Mouse (Mus musculus) hindbrain, embryonic 15.5 days (tissue): ENCODE results near the gene Tent5a. TPM values are rescaled to one million over a fixed set of nuclear protein-coding genes. Genes with fewer than 3 reads are reported as not detected.

Experiments
- ATAC-seq: fragments of 200-750 bp; cut with Nextera tagmentation; 2 replicates; pipeline ENCODE4 v1.8.0; 2017; ENCODE audit warnings: low read depth, moderate number of reproducible peaks, moderate TSS enrichment; ENCODE audit not compliant: low FRiP score
- H3K27ac ChIP-seq: fragments of 300-500 bp; sonication (generic); replicated peaks from 2 replicates; pipeline ENCODE4 v1.5.1; 2015; ENCODE audit warnings: mild to moderate bottlenecking, inconsistent platforms
- H3K27me3 ChIP-seq: fragments of 300-500 bp; sonication (generic); 2 replicates; pipeline ENCODE4 v1.6.1; 2015; ENCODE audit warnings: control low read depth, inconsistent platforms
- H3K36me3 ChIP-seq: fragments of 300-500 bp; sonication (generic); 2 replicates; pipeline ENCODE4 v1.6.1; 2015; ENCODE audit warnings: control low read depth, inconsistent platforms
- H3K4me1 ChIP-seq: fragments of 300-500 bp; sonication (generic); replicated peaks from 2 replicates; pipeline ENCODE4 v1.6.1; 2015; ENCODE audit warnings: control low read depth, inconsistent platforms
- H3K4me2 ChIP-seq: fragments of 300-500 bp; sonication (generic); 2 replicates; pipeline ENCODE4 v1.6.1; 2015; ENCODE audit warnings: moderate library complexity, mild to moderate bottlenecking, inconsistent platforms
- H3K4me3 ChIP-seq: fragments of 300-500 bp; sonication (generic); 2 replicates; pipeline ENCODE4 v1.5.1; 2015; ENCODE audit warnings: mild to moderate bottlenecking, inconsistent platforms
- H3K9ac ChIP-seq: fragments of 300-500 bp; sonication (generic); 2 replicates; pipeline ENCODE4 v1.6.1; 2015; ENCODE audit warnings: inconsistent platforms
- H3K9me3 ChIP-seq: fragments of 300-500 bp; sonication (generic); 2 replicates; pipeline ENCODE4 v1.6.1; 2016; ENCODE audit warnings: control low read depth, inconsistent platforms
- WGBS: fragments of 180-500 bp; shearing (Covaris S2); methylation state at CpG from one replicate; pipeline ENCODE4 v1.1.7; 2015; 5-methylcytosine and 5-hydroxymethylcytosine counted together
- polyA plus RNA-seq: library from polyadenylated mRNA; unstranded; fragments of >200 nt; fragmentation: Nextera tagmentation; extraction: Ambion mirVana; gene quantifications from 2 replicates; pipeline ENCODE4 v1.2.1, GENCODE M21; 2015

Gene Tent5a
- polyA plus RNA-seq, 1 experiment from 2014 or later, result 5.8 TPM

- Histone ChIP-seq H3K4me3 (no peak overlapping the region), H3K9me3 (no peaks in the 10 kb centered on the region), H3K27me3 (no peaks in the 10 kb centered on the region), H3K9ac (no peak overlapping the region), H3K4me1 (peaks cover 4% of the 10 kb centered on the region), H3K36me3 (no peaks in the 10 kb centered on the region), H3K27ac (no peak overlapping the region), H3K4me2 (no peak overlapping the region)
- no peak for ATAC-seq
- WGBS, result 49% methylated on average over 2 of the region's 2 CpGs
Measured at GRCm38 (mm10) chr9:85331521-85331920, 4.4 kb upstream of the Tent5a start.

- Histone ChIP-seq H3K27me3 (no peaks in the 10 kb centered on the region), H3K4me1 (peaks cover 14% of the 10 kb centered on the region), H3K9ac (peak overlapping the region; percentile 49), H3K36me3 (no peaks in the 10 kb centered on the region), H3K4me3 (peak overlapping the region; percentile 59), H3K4me2 (peak overlapping the region; percentile 84), H3K9me3 (no peaks in the 10 kb centered on the region), H3K27ac (peak overlapping the region; percentile 70)
- WGBS, result 2% methylated on average over 16 of the region's 16 CpGs
- peak; percentile 61 for ATAC-seq
Measured at GRCm38 (mm10) chr9:85328259-85328658, 1.1 kb upstream of the Tent5a start.

- peak; percentile 58 for ATAC-seq
- Histone ChIP-seq H3K9ac (peak overlapping the region; percentile 49), H3K27me3 (no peaks in the 10 kb centered on the region), H3K27ac (peak overlapping the region; percentile 70), H3K36me3 (no peaks in the 10 kb centered on the region), H3K4me2 (peak overlapping the region; percentile 84), H3K9me3 (no peaks in the 10 kb centered on the region), H3K4me3 (peak overlapping the region; percentile 59), H3K4me1 (peaks cover 14% of the 10 kb centered on the region)
- under 1% methylated on average over 84 of the region's 88 CpGs for WGBS
Measured at GRCm38 (mm10) chr9:85326292-85327241, 581 bp downstream of the Tent5a start.

- 35% methylated on average over 17 of the region's 17 CpGs for WGBS
- no peaks in the 10 kb centered on the region for H3K9me3 ChIP-seq
- peaks cover 14% of the 10 kb centered on the region for H3K4me1 ChIP-seq
- no peak for ATAC-seq
- peak overlapping the region; percentile 70 for H3K27ac ChIP-seq
- H3K27me3 ChIP-seq, result no peaks in the 10 kb centered on the region
- H3K9ac ChIP-seq, result no peak overlapping the region
- no peaks in the 10 kb centered on the region for H3K36me3 ChIP-seq
- H3K4me2 ChIP-seq, result peak overlapping the region; percentile 84
- H3K4me3 ChIP-seq, result peak overlapping the region; percentile 59
Measured at GRCm38 (mm10) chr9:85325201-85325868, 1.8 kb downstream of the Tent5a start.

- no peak for ATAC-seq
- 81% methylated on average over 11 of the region's 11 CpGs for WGBS
- H3K4me3 ChIP-seq, result peak overlapping the region; percentile 59
- H3K36me3 ChIP-seq, result no peaks in the 10 kb centered on the region
- no peaks in the 10 kb centered on the region for H3K27me3 ChIP-seq
- H3K4me1 ChIP-seq, result peaks cover 14% of the 10 kb centered on the region
- H3K9ac ChIP-seq, result no peak overlapping the region
- no peaks in the 10 kb centered on the region for H3K9me3 ChIP-seq
- peak overlapping the region; percentile 84 for H3K4me2 ChIP-seq
- H3K27ac ChIP-seq, result no peak overlapping the region
Measured at GRCm38 (mm10) chr9:85324158-85324875, 2.8 kb downstream of the Tent5a start.

GRCm38 (mm10) chr9:85320167-85320951 lies 6.8 kb downstream of the Tent5a start:
- Histone ChIP-seq H3K4me3 (no peak overlapping the region), H3K4me1 (peaks cover under 1% of the 10 kb centered on the region), H3K27me3 (no peaks in the 10 kb centered on the region), H3K4me2 (no peak overlapping the region), H3K36me3 (no peaks in the 10 kb centered on the region), H3K9me3 (no peaks in the 10 kb centered on the region), H3K27ac (no peak overlapping the region), H3K9ac (no peak overlapping the region)
- WGBS, result 48% methylated on average over 8 of the region's 8 CpGs
- peak; percentile 51; the same call in 1 of the 2 replicates for ATAC-seq

GRCm38 (mm10) chr9:85316122-85316521 lies 11.0 kb downstream of the Tent5a start:
- no peaks in the 10 kb centered on the region for H3K36me3 ChIP-seq
- no peaks in the 10 kb centered on the region for H3K27me3 ChIP-seq
- no peaks in the 10 kb centered on the region for H3K9me3 ChIP-seq
- H3K4me1 ChIP-seq, result no peaks in the 10 kb centered on the region; the same call in 1 of the 2 replicates
- H3K4me2 ChIP-seq, result no peak overlapping the region
- no peak overlapping the region for H3K4me3 ChIP-seq
- no peak for ATAC-seq
- no peak overlapping the region for H3K27ac ChIP-seq
- 63% methylated on average over 1 of the region's 1 CpGs for WGBS
- H3K9ac ChIP-seq, result no peak overlapping the region

GRCm38 (mm10) chr9:85312473-85312872 lies 14.7 kb downstream of the Tent5a start, which contains the start of gene Gm11114:
TSS of gene Gm11114 (plus strand) at chr9:85312773.
- Histone ChIP-seq H3K9ac (no peak within 1 kb of the TSS), H3K4me1 (no peaks in the 10 kb centered on the region), H3K4me2 (no peak within 1 kb of the TSS), H3K4me3 (no peak within 1 kb of the TSS), H3K9me3 (no peaks in the 10 kb centered on the region), H3K27me3 (no peaks in the 10 kb centered on the region), H3K36me3 (no peaks in the 10 kb centered on the region), H3K27ac (no peak within 1 kb of the TSS)
- ATAC-seq, result no peak
- WGBS, result 85% methylated on average over 6 of the region's 6 CpGs

GRCm38 (mm10) chr9:85303378-85303777 lies 23.8 kb downstream of the Tent5a start:
- 90% methylated on average over 3 of the region's 3 CpGs for WGBS
- Histone ChIP-seq H3K4me3 (no peak overlapping the region), H3K27ac (no peak overlapping the region), H3K36me3 (no peaks in the 10 kb centered on the region), H3K4me1 (no peaks in the 10 kb centered on the region), H3K9ac (no peak overlapping the region), H3K27me3 (no peaks in the 10 kb centered on the region), H3K9me3 (no peaks in the 10 kb centered on the region), H3K4me2 (no peak overlapping the region)
- ATAC-seq, result no peak

GRCm38 (mm10) chr9:85302849-85303248 lies 24.3 kb downstream of the Tent5a start:
- H3K27me3 ChIP-seq, result no peaks in the 10 kb centered on the region
- H3K4me3 ChIP-seq, result no peak overlapping the region
- no peaks in the 10 kb centered on the region for H3K9me3 ChIP-seq
- 84% methylated on average over 4 of the region's 4 CpGs for WGBS
- H3K36me3 ChIP-seq, result no peaks in the 10 kb centered on the region
- H3K4me1 ChIP-seq, result no peaks in the 10 kb centered on the region
- H3K27ac ChIP-seq, result no peak overlapping the region
- no peak overlapping the region for H3K4me2 ChIP-seq
- no peak for ATAC-seq
- no peak overlapping the region for H3K9ac ChIP-seq

GRCm38 (mm10) chr9:85274114-85274513 lies 53.0 kb downstream of the Tent5a start:
- no peak overlapping the region for H3K27ac ChIP-seq
- no peak overlapping the region for H3K4me3 ChIP-seq
- 73% methylated on average over 2 of the region's 2 CpGs for WGBS
- ATAC-seq, result no peak
- H3K9me3 ChIP-seq, result no peaks in the 10 kb centered on the region
- H3K4me2 ChIP-seq, result no peak overlapping the region
- no peaks in the 10 kb centered on the region for H3K27me3 ChIP-seq
- no peaks in the 10 kb centered on the region for H3K36me3 ChIP-seq
- H3K9ac ChIP-seq, result no peak overlapping the region
- no peaks in the 10 kb centered on the region for H3K4me1 ChIP-seq
